Mouse (Mus musculus) neural tube, embryonic 10.5 days (tissue): ENCODE measurements around the gene Numa1.
"Not testable (repeated sequence)": the region's sequence is repeated elsewhere in the genome, so short reads cannot be mapped to it uniquely, and the experiment has no call there.

ENCODE experiments used
- DNase-seq: peaks from one replicate; pipeline ENCODE4 v3.0.0-alpha.2; 2017; ENCODE audit warnings: low spot score; ENCODE audit errors: extremely low spot score

Numa1 gene

GRCm38 (mm10) chr7:102037318-102037717 is 103.4 kb downstream of the Numa1 start:
- no peak for DNase-seq

GRCm38 (mm10) chr7:102042314-102042713 is 108.4 kb downstream of the Numa1 start:
- no peak for DNase-seq

GRCm38 (mm10) chr7:102048524-102048923 is 114.6 kb downstream of the Numa1 start:
- DNase-seq: not testable (repeated sequence)

- no peak for DNase-seq
Observed at GRCm38 (mm10) chr7:102061353-102061752, 127.4 kb downstream of the Numa1 start.

GRCm38 (mm10) chr7:102062203-102062602 is 128.3 kb downstream of the Numa1 start:
- no peak for DNase-seq

- DNase-seq: no peak
Observed at GRCm38 (mm10) chr7:102063891-102064290, 130.0 kb downstream of the Numa1 start.
